In genomic region chr6:81259878-81260277, GRCm38 (mm10) we compare ENCODE assay signal across 17 mouse cellular contexts.
DNase-seq lines count a peak whose midpoint lies in the region; ATAC-seq and TF ChIP-seq lines count a peak whose summit lies in the region.
"Had no signal": no experiment of that assay in that cellular context is flagged by ENCODE, and none has a peak within 500 bp of the region (broad histone marks: within the 10 kb centered on the region; RNA-seq: fewer than 3 reads in every experiment).

No protein-coding gene starts in this region.

- H3K36me3 ChIP-seq in heart, embryonic 12.5 days = no peaks in the 10 kb centered on the region
- H3K36me3 ChIP-seq in limb, embryonic 14.5 days (ENCODE audit: control insufficient read depth, insufficient read depth, low read length) = no peaks in the 10 kb centered on the region
- no peaks in the 10 kb centered on the region for H3K36me3 ChIP-seq in limb, embryonic 10.5 days
- H3K36me3 ChIP-seq: embryonic facial prominence, embryonic 13.5 days; hindbrain, embryonic 15.5 days; kidney, embryonic 15.5 days; midbrain, embryonic 10.5 days had no signal

- H3K27me3 ChIP-seq in heart, embryonic 12.5 days (replicated peaks) = no peaks in the 10 kb centered on the region
- H3K27me3 ChIP-seq in limb, embryonic 14.5 days (ENCODE audit: control insufficient read depth, insufficient read depth, low read length) = no peaks in the 10 kb centered on the region
- H3K27me3 ChIP-seq in limb, embryonic 10.5 days (ENCODE audit: low read depth, poor library complexity, severe bottlenecking) = no peaks in the 10 kb centered on the region
- H3K27me3 ChIP-seq: CH12.LX; embryonic facial prominence, embryonic 13.5 days; hindbrain, embryonic 15.5 days; kidney, embryonic 15.5 days had no signal

- TF ChIP-seq POLR2A in limb, embryonic 14.5 days (IDR thresholded peaks at IDR 0.05; ENCODE audit: borderline replicate concordance, extremely low read depth, insufficient read depth, insufficient read length) = no peak

- no peak overlapping the region for H3K27ac ChIP-seq in heart, embryonic 12.5 days (ENCODE audit: poor library complexity, severe bottlenecking)
- H3K27ac ChIP-seq in limb, embryonic 14.5 days (replicated peaks; ENCODE audit: low read depth, low read length) = no peak overlapping the region
- H3K27ac ChIP-seq in limb, embryonic 10.5 days = no peak overlapping the region
- H3K27ac ChIP-seq: embryonic facial prominence, embryonic 13.5 days; hindbrain, embryonic 15.5 days; kidney, embryonic 15.5 days; liver, embryonic 14.5 days; midbrain, embryonic 10.5 days had no signal

- DNase-seq in heart, postnatal 4 days = peak; percentile 5
- peak; percentile 23 for DNase-seq in limb, embryonic 14.5 days (ENCODE audit: low spot score)
- DNase-seq in limb, embryonic 10.5 days (ENCODE audit: low spot score) = no peak
- peak; percentile 43 for DNase-seq in MN1 (ENCODE audit: low spot score)
- peak; percentile 6 to 7 for DNase-seq in frontal cortex, postnatal 14 days (ENCODE audit: low spot score in 2 of 2)
- DNase-seq in adrenal gland, adult 8-10 months = no peak
- DNase-seq: adrenal gland, postnatal 25 days; thymus, adult 18-20 months had no signal

- no peak overlapping the region for H3K9ac ChIP-seq in heart, embryonic 12.5 days
- no peak overlapping the region for H3K9ac ChIP-seq in limb, embryonic 14.5 days (ENCODE audit: low read depth, low read length, severe bottlenecking)
- H3K9ac ChIP-seq: embryonic facial prominence, embryonic 13.5 days; hindbrain, embryonic 15.5 days; kidney, embryonic 15.5 days; liver, embryonic 14.5 days had no signal

- no peak overlapping the region for H3K4me2 ChIP-seq in heart, embryonic 12.5 days
- no peak overlapping the region for H3K4me2 ChIP-seq in limb, embryonic 14.5 days (replicated peaks; ENCODE audit: low read depth, low read length, severe bottlenecking)
- H3K4me2 ChIP-seq: embryonic facial prominence, embryonic 13.5 days; hindbrain, embryonic 15.5 days; kidney, embryonic 15.5 days had no signal

- H3K9me3 ChIP-seq in heart, embryonic 12.5 days (replicated peaks) = no peaks in the 10 kb centered on the region
- no peaks in the 10 kb centered on the region for H3K9me3 ChIP-seq in limb, embryonic 14.5 days (ENCODE audit: control insufficient read depth, low read length)
- H3K9me3 ChIP-seq in limb, embryonic 10.5 days (replicated peaks) = no peaks in the 10 kb centered on the region
- H3K9me3 ChIP-seq: embryonic facial prominence, embryonic 13.5 days; hindbrain, embryonic 15.5 days; kidney, embryonic 15.5 days; midbrain, embryonic 10.5 days had no signal

- H3K4me1 ChIP-seq in heart, embryonic 12.5 days (replicated peaks) = no peaks in the 10 kb centered on the region
- H3K4me1 ChIP-seq in limb, embryonic 14.5 days (ENCODE audit: control insufficient read depth, insufficient read depth, low read length) = no peaks in the 10 kb centered on the region
- H3K4me1 ChIP-seq in limb, embryonic 10.5 days = no peaks in the 10 kb centered on the region
- H3K4me1 ChIP-seq: embryonic facial prominence, embryonic 13.5 days; hindbrain, embryonic 15.5 days; kidney, embryonic 15.5 days; midbrain, embryonic 10.5 days had no signal

- WGBS in heart, embryonic 12.5 days = 81% methylated on average over 1 of the region's 1 CpGs
- 79% methylated on average over 1 of the region's 1 CpGs for WGBS in limb, embryonic 14.5 days
- 100% methylated on average over 1 of the region's 1 CpGs for WGBS in limb, embryonic 10.5 days

- H3K4me3 ChIP-seq in heart, embryonic 12.5 days = no peak overlapping the region
- H3K4me3 ChIP-seq in limb, embryonic 14.5 days (replicated peaks; ENCODE audit: low read length) = no peak overlapping the region
- no peak overlapping the region for H3K4me3 ChIP-seq in limb, embryonic 10.5 days
- H3K4me3 ChIP-seq: embryonic facial prominence, embryonic 13.5 days; hindbrain, embryonic 15.5 days; kidney, embryonic 15.5 days; midbrain, embryonic 10.5 days had no signal

- no peak for ATAC-seq in heart, embryonic 12.5 days (ENCODE audit: insufficient number of reproducible peaks, low FRiP score)
- ATAC-seq in limb, embryonic 14.5 days (ENCODE audit: low FRiP score, low read depth) = no peak
- no peak for ATAC-seq in megakaryocyte-erythroid progenitor cell, adult 5-6 weeks (replicated peaks; ENCODE audit: low FRiP score, low TSS enrichment, poor library complexity, severe bottlenecking)
- ATAC-seq: forebrain, embryonic 16.5 days had no signal

Comparison
In these comparisons a context has a peak if more than half of its experiments do, and no peak if none do; other contexts are left out.
1. DNase-seq: peak in heart, postnatal 4 days (single experiment), limb, embryonic 14.5 days (single experiment), MN1 (single experiment) and frontal cortex, postnatal 14 days (2 of 2); none in limb, embryonic 10.5 days (single experiment) and adrenal gland, adult 8-10 months (single experiment).